Mouse (Mus musculus) splenic B cell, adult 2 months (primary cell): ENCODE measurements around the gene Sox8.

ENCODE experiments used
- DNase-seq: peaks from one replicate; pipeline ENCODE4 v3.0.0-alpha.2; 2011; ENCODE audit warnings: low read depth, low spot score
- H3K27me3 ChIP-seq: 2 replicates; pipeline ENCODE4 v1.6.1; 2012; ENCODE audit warnings: mild to moderate bottlenecking, low read length, moderate library complexity, mixed read lengths; ENCODE audit not compliant: control insufficient read depth, poor library complexity, insufficient read depth, severe bottlenecking
- H3K36me3 ChIP-seq: 2 replicates; pipeline ENCODE4 v1.6.1; 2012; ENCODE audit warnings: mild to moderate bottlenecking, low read length, moderate library complexity, mixed read lengths; ENCODE audit not compliant: control insufficient read depth, poor library complexity, insufficient read depth, severe bottlenecking

Gene Sox8

DNA sequence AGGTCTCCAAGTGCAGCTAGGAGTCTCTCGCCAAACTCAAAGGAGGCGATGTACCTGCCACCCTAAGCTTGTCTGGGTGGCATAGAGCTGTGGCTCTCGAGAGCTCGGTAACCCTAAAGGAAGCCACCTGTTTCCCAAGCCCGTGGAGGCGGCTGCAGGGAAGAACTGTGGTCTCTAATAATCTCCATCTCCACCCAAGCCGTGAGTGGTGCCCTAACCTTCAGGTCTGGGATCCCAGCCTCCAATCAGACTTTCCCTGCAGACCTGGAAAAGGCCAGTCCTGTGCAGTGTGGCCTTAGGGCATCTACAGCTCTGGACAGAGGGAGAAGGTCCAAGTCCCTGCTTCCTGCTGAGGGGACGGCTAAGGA is 951 bp upstream of the Sox8 start:
- Histone ChIP-seq H3K27me3 (no peaks in the 10 kb centered on the region), H3K36me3 (no peaks in the 10 kb centered on the region)
- no peak for DNase-seq

DNA sequence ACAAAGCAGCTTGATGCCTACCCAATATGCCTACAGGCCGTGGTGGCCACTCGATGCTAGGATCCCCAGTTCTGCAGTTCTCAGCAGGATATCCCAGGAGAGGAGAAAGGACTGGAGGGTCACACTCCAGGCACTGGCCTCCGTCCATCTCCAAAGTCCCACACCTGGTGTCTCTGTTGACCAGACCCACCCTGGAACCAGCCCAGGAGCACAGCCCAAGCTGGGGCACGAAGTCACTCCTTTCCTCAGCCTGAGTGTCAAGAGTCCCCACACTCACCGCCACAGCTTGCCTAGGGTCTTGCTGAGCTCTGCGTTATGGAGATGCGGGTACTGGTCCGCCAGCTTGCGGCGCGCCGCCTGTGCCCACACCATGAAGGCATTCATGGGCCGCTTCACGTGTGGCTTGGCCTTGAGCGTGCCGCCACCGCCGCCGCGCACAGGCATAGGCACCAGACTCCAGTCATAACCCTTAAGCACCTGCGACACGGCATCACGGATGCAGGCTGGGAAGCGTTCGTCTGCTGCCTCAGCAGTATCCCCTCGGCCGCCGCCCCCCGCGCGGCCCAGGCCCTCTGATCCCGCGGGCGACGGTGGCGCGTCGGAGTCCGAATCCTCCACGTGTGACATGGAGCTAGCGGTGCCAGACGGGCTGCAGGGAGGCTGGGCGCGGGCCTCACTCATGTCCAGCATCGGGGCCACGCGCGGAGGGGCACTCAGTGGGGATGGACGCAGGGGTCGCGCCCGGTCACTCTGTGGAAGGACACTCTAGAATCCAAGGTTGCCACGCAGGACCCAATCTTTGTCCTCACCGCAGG is 446 bp downstream of the Sox8 start:
- no peaks in the 10 kb centered on the region for H3K27me3 ChIP-seq
- no peaks in the 10 kb centered on the region for H3K36me3 ChIP-seq
- DNase-seq: peak; percentile 31

DNA sequence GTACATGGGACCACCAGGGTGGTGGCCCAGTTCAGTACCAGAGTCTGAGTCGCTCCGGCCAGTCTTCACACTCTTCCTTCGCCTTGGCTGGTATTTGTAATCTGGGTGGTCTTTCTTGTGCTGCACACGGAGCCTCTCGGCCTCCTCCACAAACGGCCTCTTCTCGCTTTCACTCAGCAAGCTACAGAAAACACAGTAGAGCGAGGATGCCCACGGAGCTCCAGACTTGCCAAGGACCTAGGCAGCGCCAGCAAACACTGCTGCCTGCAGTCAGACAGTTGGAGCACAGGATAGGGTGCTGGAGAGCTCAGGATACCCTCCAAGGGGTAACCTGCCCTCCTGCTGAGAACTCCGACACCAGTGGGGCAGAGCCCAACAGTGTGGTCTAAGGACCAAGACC is 1.6 kb downstream of the Sox8 start:
- H3K27me3 ChIP-seq: no peaks in the 10 kb centered on the region
- H3K36me3 ChIP-seq: no peaks in the 10 kb centered on the region
- DNase-seq: no peak

DNA sequence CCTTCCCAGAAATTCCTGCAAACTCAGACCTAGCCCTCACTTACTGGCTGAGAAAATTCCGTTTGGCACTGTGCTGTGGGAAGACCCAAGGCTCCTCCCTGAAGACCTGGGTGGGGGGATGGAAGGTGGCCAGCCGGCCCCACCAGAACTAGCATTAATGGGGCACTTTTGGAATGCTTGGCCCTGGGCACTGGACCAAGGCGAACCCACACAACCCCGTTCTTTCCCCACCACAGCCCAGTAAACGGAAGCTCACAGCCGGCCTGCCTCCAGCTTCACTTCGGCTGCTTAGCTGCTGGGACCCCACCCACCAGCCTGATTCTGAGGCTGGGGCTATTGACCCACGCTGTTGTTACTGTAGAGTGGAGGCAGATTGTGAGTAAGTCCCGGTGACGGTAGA is 2.3 kb downstream of the Sox8 start:
- H3K36me3 ChIP-seq: no peaks in the 10 kb centered on the region
- H3K27me3 ChIP-seq: no peaks in the 10 kb centered on the region
- no peak for DNase-seq

DNA sequence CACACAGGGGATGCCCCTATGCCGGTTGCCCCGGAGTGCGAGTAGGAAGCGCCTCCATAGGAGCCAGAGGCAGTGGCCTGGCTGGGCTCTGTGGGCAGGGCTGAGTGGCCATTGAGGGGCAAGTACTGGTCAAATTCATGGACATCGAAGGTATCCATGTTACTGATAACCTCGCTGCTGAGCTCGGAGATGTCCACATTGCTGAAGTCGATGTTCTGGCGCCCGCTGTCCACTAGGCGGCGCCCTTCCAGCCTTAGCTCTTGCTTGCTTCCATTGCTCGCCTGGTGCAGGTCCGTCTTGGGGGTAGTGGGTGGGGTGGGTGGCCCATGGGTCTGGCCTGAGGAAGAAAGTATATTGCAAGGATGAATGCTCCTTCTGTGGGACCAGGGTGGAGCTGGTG is 2.7 kb downstream of the Sox8 start:
- DNase-seq: peak; percentile 81
- Histone ChIP-seq H3K27me3 (no peaks in the 10 kb centered on the region), H3K36me3 (no peaks in the 10 kb centered on the region)

DNA sequence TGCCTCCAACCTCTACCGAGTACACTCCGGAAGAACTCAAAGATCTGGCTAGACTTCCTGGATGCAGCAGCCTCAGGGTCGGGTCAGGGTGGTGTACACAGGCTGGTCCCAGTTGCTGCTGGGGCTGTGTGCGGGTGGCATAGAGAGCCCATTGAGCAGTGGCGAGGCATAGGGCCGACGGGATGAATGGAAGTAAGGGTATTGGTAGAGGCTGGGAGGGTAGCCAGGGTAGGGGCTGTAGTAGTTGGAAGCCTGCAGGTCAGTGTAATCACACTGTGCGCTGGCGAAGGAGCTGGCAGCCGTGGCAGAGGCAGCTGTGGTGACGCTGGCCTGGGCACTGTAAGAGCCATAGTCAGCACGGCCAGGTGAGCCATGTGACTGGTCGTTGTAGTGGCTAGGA is 3.2 kb downstream of the Sox8 start:
- Histone ChIP-seq H3K27me3 (no peaks in the 10 kb centered on the region), H3K36me3 (no peaks in the 10 kb centered on the region)
- DNase-seq: no peak

DNA sequence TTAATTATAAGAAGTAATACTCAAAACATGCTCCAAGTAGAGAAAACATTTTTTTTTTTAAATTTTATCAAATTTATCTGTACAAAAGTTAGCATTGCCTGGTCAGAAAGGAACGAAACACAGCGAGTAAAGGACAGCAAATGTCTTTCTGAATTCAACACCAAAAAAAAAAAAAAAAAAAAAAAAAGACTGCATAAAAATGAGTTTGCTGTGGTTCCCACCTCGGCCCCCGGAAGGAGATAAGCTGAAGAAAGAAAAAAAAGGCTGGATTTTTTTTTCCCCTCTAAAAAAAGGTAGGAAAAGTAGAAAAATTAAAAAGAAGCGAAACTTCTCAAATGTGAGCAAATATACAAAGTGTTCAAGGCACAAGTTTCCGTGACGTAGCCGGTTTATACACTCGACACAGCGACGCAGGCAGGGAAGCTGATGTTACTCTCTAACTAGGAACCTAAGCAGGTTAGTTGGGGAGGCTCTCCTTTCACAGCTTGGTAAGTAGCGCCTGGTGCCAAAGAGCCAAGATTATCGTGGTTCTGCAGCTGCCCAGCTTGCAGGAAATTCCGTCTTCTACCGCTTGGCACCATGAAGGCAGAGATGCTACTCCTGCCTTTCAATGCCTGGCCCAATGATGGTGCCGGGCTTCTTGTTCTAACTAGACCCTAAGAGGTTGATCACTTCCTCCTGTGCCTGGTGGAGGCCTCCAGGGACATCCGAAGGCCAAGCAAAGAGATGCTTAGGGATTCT is 4.5 kb downstream of the Sox8 start:
- DNase-seq: no peak

DNA sequence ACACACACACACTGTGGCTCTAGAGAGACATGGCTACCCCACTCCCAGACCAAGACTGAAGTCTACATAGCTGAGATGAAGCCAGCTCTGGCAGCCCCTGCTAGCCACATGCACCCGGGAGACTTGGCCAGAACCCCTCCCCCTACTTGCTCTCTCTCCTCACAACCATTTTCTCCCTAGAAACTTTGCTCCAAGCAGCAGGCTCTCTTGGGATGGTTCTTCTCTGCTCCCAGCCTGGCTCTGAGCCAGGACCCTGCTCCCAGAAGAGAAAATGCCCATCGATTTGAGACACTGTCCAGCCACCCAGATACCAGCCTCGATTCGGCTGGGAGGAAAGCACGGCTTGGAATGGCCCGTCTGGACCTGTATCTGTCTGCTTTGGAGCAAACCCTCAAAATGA is 5.2 kb downstream of the Sox8 start:
- no peak for DNase-seq
- Histone ChIP-seq H3K27me3 (no peaks in the 10 kb centered on the region), H3K36me3 (no peaks in the 10 kb centered on the region)

More for the DNA sequence above, 4.5 kb downstream of the Sox8 start:
- H3K27me3 ChIP-seq: no peaks in the 10 kb centered on the region
- H3K36me3 ChIP-seq: no peaks in the 10 kb centered on the region

DNA sequence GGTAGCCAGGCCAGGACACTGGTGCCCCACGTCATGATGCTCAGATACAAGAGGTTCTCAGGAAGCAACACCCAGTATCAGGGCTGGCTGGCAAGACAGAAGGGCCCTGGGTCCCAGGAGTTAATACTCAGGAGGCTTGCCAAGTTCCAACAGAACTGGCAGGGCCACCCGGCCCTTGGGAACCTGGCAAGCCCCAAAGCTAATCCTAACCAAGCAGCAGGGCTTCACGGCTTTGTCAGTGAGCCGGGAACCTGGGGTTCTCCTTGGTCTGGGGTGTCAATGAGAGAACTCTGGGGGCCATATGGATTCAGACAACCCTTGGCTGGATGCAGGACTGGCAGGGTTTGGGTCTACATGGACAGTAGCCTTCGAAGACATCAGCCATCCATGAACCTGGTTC is 6.0 kb downstream of the Sox8 start:
- no peak for DNase-seq
- Histone ChIP-seq H3K27me3 (no peaks in the 10 kb centered on the region), H3K36me3 (no peaks in the 10 kb centered on the region)

DNA sequence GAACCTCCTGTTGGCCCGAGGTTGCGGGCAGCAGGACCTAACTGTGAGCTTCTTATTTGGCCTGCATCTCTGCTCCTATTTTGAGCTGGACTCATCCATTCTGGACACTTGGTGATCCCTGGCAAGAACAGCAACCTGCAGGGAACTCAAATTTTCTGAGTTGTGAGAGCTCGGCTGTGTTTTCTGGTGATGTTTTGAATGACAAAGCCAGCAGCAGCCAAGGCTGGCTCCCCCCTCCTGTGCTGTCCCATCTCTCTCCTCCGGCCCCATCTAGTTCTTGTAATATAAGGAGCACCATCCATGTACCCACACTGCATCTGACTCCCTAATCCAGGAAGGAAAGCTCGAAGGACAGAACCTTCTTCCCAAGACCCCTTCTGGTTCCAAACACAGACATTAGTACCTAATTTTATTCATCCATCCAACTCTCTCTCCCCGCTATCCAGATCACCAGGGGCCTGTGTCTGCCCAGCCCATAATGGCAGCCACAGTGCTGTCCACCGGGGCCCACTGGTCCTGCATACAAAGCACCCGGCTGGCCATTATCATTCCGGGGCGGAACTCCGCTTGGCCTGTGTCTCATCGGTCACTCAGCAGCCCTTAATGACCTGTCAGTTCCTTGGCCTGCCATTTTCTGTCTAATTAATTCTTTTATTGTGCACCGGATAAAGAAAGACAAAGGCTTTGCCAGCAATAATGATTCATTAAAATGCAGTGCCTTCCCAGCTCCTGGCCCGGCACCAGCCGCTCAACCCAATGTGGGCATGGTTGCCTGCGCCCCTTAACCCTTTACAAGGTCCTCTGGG is 9.1 kb downstream of the Sox8 start:
- Histone ChIP-seq H3K36me3 (no peaks in the 10 kb centered on the region), H3K27me3 (no peaks in the 10 kb centered on the region)
- DNase-seq: no peak

DNA sequence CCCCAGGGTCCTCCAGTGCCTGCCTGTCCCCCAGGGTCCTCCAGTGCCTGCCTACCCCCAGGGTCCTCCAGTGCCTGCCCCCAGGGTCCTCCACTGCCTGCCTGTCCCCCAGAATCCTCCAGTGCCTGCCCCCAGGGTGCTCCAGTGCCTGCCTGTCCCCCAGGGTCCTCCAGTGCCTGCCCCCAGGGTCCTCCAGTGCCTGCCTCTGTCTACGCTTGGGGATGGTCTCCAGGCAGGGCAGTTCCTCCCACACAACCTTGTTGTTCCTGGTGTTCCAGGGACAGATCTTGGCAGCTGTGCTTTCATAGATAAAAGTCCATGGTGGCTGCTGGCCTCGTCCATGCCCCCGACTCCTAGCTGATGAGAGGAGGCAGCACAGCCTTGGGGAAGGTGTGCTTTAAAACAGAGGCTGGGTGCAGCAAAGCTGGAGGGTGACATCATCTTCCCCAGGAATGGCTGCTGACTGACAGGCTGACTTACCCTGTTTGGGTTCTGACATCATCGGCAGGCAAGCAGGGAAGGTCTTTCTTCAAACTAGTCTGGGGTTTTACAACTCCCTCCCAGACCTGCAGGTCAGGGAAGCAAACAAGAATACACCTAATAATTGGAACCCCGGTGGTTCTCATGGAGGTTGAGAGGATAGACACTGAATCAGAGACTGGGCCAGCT is 9.8 kb downstream of the Sox8 start:
- Histone ChIP-seq H3K27me3 (no peaks in the 10 kb centered on the region), H3K36me3 (no peaks in the 10 kb centered on the region)
- no peak for DNase-seq

DNA sequence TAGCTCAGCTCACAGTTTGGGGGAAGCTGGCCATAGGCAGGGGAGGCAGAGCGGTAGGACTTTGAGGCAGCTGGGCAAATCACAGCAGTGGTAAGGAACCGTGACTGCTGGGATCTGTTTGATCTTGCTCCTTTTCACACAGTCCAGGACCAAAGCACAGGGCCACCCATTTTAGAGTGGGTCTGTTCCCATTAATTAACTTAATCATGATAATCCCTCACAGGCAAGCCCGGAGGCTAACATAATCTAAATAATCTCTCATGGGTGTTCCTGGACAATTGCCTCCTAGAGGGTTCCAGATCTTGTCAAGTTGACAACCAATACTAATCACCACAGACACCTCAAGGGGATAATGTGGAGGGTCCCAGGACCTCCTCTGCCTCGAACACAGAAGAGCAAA is 10.9 kb downstream of the Sox8 start:
- Histone ChIP-seq H3K36me3 (no peaks in the 10 kb centered on the region), H3K27me3 (no peaks in the 10 kb centered on the region)
- DNase-seq: no peak

DNA sequence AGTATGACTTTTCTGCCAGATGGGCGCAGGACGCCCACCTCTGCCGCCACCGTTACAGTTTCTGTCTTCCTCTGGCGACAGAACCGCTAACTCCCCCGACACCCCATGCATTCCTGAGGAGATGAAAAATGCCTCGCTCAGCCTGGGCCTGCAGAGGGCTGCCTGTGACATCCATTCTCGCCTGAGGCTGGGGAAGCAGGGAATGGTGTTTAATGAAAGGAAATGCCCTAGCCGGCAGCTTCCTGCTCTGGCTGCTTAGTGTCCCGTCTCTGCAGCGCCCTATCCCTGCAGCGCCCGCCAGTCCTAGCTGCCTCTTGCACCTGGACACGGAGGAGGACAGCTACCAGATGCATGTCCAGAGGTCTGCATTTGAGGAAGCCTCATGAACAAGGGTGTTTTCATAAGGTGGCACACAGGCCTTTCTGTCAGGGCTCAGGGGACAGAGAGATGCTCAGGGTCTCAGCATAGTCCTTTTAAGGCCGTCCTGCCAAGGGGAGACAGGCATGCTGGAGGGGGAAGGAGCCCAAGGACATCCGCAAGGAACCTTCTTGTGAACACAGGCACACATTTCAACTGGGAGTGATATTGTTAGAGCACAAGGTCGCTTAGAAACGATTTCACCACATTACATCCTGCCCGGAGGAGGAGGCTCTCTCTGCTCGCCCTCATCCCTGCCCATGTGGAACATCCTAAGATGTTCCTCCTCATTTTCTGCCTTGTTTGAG is 13.7 kb downstream of the Sox8 start:
- Histone ChIP-seq H3K36me3 (no peaks in the 10 kb centered on the region), H3K27me3 (no peaks in the 10 kb centered on the region)
- no peak for DNase-seq
